Mouse (Mus musculus) hindbrain, postnatal 0 days (tissue): ENCODE data around the gene Gps1. TPM values are rescaled to one million over a fixed set of nuclear protein-coding genes. Genes with fewer than 3 reads are reported as not detected.
"Not testable (repeated sequence)": the region's sequence is repeated elsewhere in the genome, so short reads cannot be mapped to it uniquely, and the experiment has no call there.

ENCODE experiments used
- ATAC-seq: fragments of 200-750 bp; cut with Nextera tagmentation; 2 replicates; pipeline ENCODE4 v1.8.0; 2017; ENCODE audit warnings: mild to moderate bottlenecking, moderate TSS enrichment, moderate library complexity
- DNase-seq: peaks from one replicate; pipeline ENCODE4 v3.0.0-alpha.2; 2015; ENCODE audit warnings: low spot score
- H3K27ac ChIP-seq: fragments of 300-500 bp; sonication (generic); 2 replicates; pipeline ENCODE4 v1.5.1; 2014; ENCODE audit warnings: mild to moderate bottlenecking
- H3K27me3 ChIP-seq: fragments of 300-500 bp; sonication (generic); 2 replicates; pipeline ENCODE4 v1.6.1; 2014; ENCODE audit warnings: low read length, mixed read lengths; ENCODE audit not compliant: insufficient read depth
- H3K36me3 ChIP-seq: fragments of 300-500 bp; sonication (generic); 2 replicates; pipeline ENCODE4 v1.6.1; 2014; ENCODE audit warnings: low read length, mixed read lengths; ENCODE audit not compliant: insufficient read depth
- H3K4me1 ChIP-seq: fragments of 300-500 bp; sonication (generic); 2 replicates; pipeline ENCODE4 v1.6.1; 2014; ENCODE audit warnings: antibody characterized with exemption, low read length, mixed read lengths; ENCODE audit not compliant: insufficient read depth
- H3K4me2 ChIP-seq: fragments of 300-500 bp; sonication (generic); 2 replicates; pipeline ENCODE4 v1.6.1; 2014; ENCODE audit warnings: low read depth, mild to moderate bottlenecking, low read length, moderate library complexity, mixed read lengths
- H3K4me3 ChIP-seq: fragments of 300-500 bp; sonication (generic); 2 replicates; pipeline ENCODE4 v1.5.1; 2014; ENCODE audit warnings: low read length
- H3K9ac ChIP-seq: fragments of 300-500 bp; sonication (generic); replicated peaks from 2 replicates; pipeline ENCODE4 v1.6.1; 2014; ENCODE audit warnings: mild to moderate bottlenecking, low read length, moderate library complexity, mixed read lengths
- H3K9me3 ChIP-seq: fragments of 300-500 bp; sonication (generic); 2 replicates; pipeline ENCODE4 v1.6.1; 2016; ENCODE audit warnings: low read length, mixed read lengths
- CTCF ChIP-seq: IDR thresholded peaks from 2 replicates; pipeline ENCODE4 v1.5.1; 2016; ENCODE audit warnings: antibody characterized with exemption, control low read depth, low read depth
- WGBS: fragments of 180-500 bp; shearing (Covaris S2); extraction: QIAGEN DNeasy Blood & Tissue Kit; methylation state at CpG from one replicate; pipeline ENCODE4 v1.1.7; 2014; 5-methylcytosine and 5-hydroxymethylcytosine counted together
- polyA plus RNA-seq: library from polyadenylated mRNA; unstranded; fragments of >200 nt; fragmentation: Nextera tagmentation; extraction: Ambion mirVana; gene quantifications from 2 replicates; pipeline ENCODE4 v1.2.1, GENCODE M21; 2015
- total RNA-seq: library from RNA; depleted of rRNA; stranded (reverse); fragments of >200 nt; gene quantifications from 2 replicates; pipeline ENCODE4 v1.2.3, GENCODE M21; 2014

The Gps1 gene
- total and polyA plus RNA-seq, 2 experiments from 2014 or later, result 242 to 314 TPM

- Histone ChIP-seq H3K36me3 (no peaks in the 10 kb centered on the region), H3K4me1 (no peaks in the 10 kb centered on the region), H3K27ac (no peak overlapping the region), H3K27me3 (no peaks in the 10 kb centered on the region), H3K4me3 (no peak overlapping the region), H3K9ac (no peak overlapping the region), H3K4me2 (no peak overlapping the region), H3K9me3 (0 out of 2 replicates have a peak, but pooled peaks cover 4% of the 10 kb centered on the region)
- WGBS, result 81% methylated on average over 9 of the region's 9 CpGs
- no peak for ATAC-seq
- DNase-seq, result no peak
- no peak for TF ChIP-seq CTCF
Measured at GRCm38 (mm10) chr11:120760236-120760635, 23.8 kb upstream of the Gps1 start.

GRCm38 (mm10) chr11:120761811-120762671, 22.0 kb upstream of the Gps1 start:
- ATAC-seq (no peak), DNase-seq (no peak)
- no peak for TF ChIP-seq CTCF
- Histone ChIP-seq H3K27ac (no peak overlapping the region), H3K4me3 (no peak overlapping the region), H3K4me2 (no peak overlapping the region), H3K9me3 (0 out of 2 replicates have a peak, but pooled peaks cover 4% of the 10 kb centered on the region), H3K4me1 (no peaks in the 10 kb centered on the region), H3K36me3 (no peaks in the 10 kb centered on the region), H3K9ac (no peak overlapping the region), H3K27me3 (no peaks in the 10 kb centered on the region)
- 68% methylated on average over 14 of the region's 14 CpGs for WGBS

- H3K4me2 ChIP-seq, H3K27ac ChIP-seq, H3K27me3 ChIP-seq, ATAC-seq, H3K4me1 ChIP-seq, H3K36me3 ChIP-seq, H3K4me3 ChIP-seq, H3K9me3 ChIP-seq, H3K9ac ChIP-seq, DNase-seq: not testable (repeated sequence)
- WGBS, result 19% methylated on average over 14 of the region's 14 CpGs
Measured at GRCm38 (mm10) chr11:120762672-120763041, 21.4 kb upstream of the Gps1 start, which contains the start of gene Hmga1b. Gene Hmga1b, plus strand, starts transcription at chr11:120762794.

- H3K9ac ChIP-seq, H3K4me2 ChIP-seq, H3K27ac ChIP-seq, H3K36me3 ChIP-seq, DNase-seq, H3K27me3 ChIP-seq, H3K9me3 ChIP-seq, H3K4me1 ChIP-seq, H3K4me3 ChIP-seq: not testable (repeated sequence)
- peak; percentile 35; the same call in 1 of the 2 replicates for ATAC-seq
- 13% methylated on average over 3 of the region's 23 CpGs for WGBS
Measured at GRCm38 (mm10) chr11:120763121-120763999, 20.7 kb upstream of the Gps1 start.

- H3K36me3 ChIP-seq, H3K4me2 ChIP-seq, H3K27me3 ChIP-seq, H3K4me1 ChIP-seq, H3K9ac ChIP-seq, H3K9me3 ChIP-seq, H3K27ac ChIP-seq, H3K4me3 ChIP-seq, DNase-seq, ATAC-seq: not testable (repeated sequence)
- WGBS, result 82% methylated on average over 3 of the region's 7 CpGs
Measured at GRCm38 (mm10) chr11:120767023-120767422, 17.0 kb upstream of the Gps1 start.

GRCm38 (mm10) chr11:120768206-120768605, 15.9 kb upstream of the Gps1 start:
- ATAC-seq (no peak), DNase-seq (no peak)
- Histone ChIP-seq H3K27me3 (no peaks in the 10 kb centered on the region), H3K4me1 (no peaks in the 10 kb centered on the region), H3K36me3 (no peaks in the 10 kb centered on the region), H3K4me3 (no peak overlapping the region), H3K9ac (no peak overlapping the region), H3K9me3 (no peaks in the 10 kb centered on the region), H3K27ac (no peak overlapping the region), H3K4me2 (no peak overlapping the region)
- WGBS, result 50% methylated on average over 1 of the region's 1 CpGs
- no peak for TF ChIP-seq CTCF
